Mouse (Mus musculus): Measurements from ENCODE around the gene Gramd2. TPM values are rescaled to one million over a fixed set of nuclear protein-coding genes. Genes with fewer than 3 reads are reported as not detected.
A peak's percentile ranks its signal among the peaks of the same experiment; 100 is the strongest.

Gene Gramd2
- total RNA-seq, 2 experiments from 2014 or later, result 5.3 to 5.8 TPM

GRCm38 (mm10) chr9:59667904-59668303 lies 12.0 kb upstream of the Gramd2 start:
- no peak for DNase-seq (ENCODE audit: low spot score in 2 of 2)

DNA sequence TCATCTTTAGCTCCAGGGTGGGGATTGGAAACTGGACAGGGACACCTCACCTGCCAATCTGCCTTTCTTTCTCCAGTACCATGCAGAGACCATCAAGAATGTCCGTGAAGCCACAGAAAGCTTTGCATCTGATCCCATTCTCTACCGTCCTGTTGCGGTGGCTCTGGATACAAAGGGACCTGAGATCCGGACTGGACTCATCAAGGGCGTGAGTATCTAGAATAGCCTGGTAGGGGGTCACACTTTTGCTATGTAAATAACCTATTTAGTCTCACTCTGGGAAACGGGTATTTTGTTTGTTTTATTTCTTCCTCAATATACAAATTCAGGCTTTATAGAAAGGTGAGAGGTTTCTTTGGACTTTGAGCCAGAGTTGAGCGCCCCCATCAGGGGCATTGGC lies 11.5 kb upstream of the Gramd2 start:
- DNase-seq (ENCODE audit: low spot score in 2 of 2), result no peak

DNA sequence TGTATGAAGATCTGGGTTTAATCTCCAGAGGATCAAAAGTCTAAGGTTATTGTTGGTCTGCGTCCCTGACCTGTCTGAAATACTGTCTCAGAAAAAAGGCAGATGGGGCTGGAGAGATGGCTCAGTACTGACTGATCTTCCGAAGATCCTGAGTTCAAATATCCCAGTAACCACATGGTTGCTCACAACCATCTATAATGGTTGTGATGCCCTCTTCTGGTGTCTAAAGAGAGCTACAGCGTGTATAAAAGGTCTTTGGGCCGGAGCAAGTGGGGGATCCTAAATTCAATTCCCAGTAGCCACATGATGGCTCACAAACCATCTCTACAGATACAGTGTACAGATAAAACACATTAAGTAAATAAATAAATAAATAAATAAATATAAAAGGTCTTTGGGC lies 10.8 kb upstream of the Gramd2 start:
- DNase-seq (ENCODE audit: low spot score in 2 of 2), result no peak

- DNase-seq (ENCODE audit: low spot score in 2 of 2), result no peak
Observed at GRCm38 (mm10) chr9:59672195-59672894, 7.6 kb upstream of the Gramd2 start.

DNA sequence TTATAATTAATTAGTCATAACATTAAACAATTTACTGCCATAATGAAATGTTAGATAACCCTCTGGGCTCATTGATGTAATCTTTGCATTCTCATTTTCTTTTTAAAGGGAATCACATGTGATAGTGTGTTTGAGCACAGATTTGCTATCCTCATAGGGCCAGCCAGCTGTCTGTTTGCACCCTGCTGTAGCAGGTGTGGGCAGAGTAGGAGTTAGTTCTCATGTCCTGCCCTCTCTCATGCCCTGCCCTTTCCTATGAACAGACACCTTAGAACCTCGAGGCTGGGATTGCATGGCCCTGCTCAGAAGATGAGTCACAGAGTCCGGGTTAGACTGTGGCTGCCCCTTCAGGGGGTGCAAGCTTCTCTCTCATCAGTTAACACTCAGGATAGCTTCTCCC lies 6.5 kb upstream of the Gramd2 start:
- DNase-seq (ENCODE audit: low spot score in 2 of 2), result no peak

- no peak for DNase-seq (ENCODE audit: low spot score in 2 of 2)
Observed at GRCm38 (mm10) chr9:59675598-59675997, 4.3 kb upstream of the Gramd2 start.

- DNase-seq (ENCODE audit: low spot score in 2 of 2), result no peak
Observed at GRCm38 (mm10) chr9:59678313-59678712, 1.6 kb upstream of the Gramd2 start.

DNA sequence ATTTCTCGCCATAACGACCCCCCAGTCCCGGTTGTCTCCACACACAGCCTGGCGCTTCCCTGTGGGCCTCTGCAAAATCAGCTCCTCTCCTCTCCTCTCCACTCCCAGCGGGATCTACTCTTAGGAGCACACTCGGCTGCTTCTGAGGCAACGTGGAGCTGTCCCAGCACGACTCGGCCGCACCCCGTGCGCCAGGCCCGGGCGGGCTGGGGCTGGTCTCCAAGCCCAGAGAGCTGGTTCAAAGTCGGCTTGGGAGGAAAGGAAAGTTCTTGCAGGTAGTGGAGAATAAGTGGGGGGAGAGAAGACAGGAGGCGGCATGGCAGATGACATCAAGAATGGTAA lies 561 bp downstream of the Gramd2 start:
- no peak for DNase-seq (ENCODE audit: low spot score in 2 of 2)

DNA sequence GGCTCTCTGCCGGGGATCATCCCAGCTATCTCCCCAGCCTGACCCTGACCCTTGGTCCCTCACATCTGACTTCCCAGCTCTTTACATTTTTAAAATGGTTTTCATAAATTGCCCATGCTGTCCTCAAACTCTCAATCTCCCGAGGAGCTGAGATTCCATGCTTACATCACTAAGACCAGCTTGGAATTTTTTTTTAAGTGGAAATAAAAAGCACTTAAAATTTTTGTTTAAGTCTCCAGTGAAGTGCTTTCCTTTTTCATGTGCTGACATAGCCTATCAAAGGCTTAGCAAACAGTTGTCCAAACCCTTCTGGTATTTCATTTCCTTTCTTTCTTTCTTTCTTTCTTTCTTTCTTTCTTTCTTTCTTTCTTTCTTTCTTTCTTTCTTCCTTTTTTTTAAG lies 4.1 kb downstream of the Gramd2 start:
- no peak for DNase-seq (ENCODE audit: low spot score in 2 of 2)

- DNase-seq (ENCODE audit: low spot score in 2 of 2), result no peak
Observed at GRCm38 (mm10) chr9:59687416-59688046, 7.6 kb downstream of the Gramd2 start.

DNA sequence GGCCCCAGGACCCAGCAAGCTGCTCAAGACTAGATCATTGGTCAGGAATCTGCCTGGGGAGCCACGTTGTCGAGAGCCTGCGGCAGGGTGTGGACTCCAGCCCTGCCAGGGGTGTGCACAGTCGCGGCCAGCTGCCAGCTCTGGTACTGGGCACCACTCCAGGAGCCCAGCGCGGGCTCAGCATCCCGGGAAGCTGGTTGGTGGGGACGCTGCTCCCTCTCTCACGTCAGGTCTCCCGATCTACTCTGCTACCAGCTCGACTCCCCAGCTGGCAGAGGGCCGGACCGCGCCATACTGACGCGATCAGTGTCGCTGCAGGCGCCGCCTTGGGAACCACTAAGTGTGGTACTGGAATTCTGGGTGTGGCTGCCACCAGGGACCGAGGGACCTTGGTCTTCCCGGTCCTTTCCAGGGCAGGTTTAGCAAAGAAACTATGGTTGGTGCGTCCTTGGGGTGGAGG lies 11.7 kb downstream of the Gramd2 start:
- peak; percentile 74 to 75 for DNase-seq (ENCODE audit: low spot score in 2 of 2)

DNA sequence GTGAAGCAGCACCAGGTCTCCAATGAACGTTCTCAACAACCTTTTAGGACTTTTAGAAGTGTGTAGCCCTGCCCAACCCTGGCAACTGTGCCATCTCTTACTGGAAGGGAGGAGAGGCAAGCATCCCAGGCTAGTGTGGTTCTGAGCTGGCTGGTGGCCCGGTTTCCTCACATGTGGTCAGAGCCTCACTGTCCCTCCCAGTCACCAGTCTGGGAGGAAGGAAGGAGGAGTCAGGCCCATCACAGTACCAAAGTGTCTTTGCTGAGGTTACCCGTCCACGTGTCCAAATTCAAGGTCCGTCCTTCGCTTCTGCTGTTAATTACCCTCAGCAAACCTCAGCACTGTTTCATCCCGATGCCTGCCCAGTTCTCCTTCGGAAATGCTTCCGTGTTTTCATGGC lies 12.2 kb downstream of the Gramd2 start:
- peak in 1 of 2 experiments; percentile 46 for DNase-seq (ENCODE audit: low spot score in 2 of 2)

GRCm38 (mm10) chr9:59694571-59695450 lies 14.9 kb downstream of the Gramd2 start:
- no peak for DNase-seq (ENCODE audit: low spot score in 2 of 2)

DNA sequence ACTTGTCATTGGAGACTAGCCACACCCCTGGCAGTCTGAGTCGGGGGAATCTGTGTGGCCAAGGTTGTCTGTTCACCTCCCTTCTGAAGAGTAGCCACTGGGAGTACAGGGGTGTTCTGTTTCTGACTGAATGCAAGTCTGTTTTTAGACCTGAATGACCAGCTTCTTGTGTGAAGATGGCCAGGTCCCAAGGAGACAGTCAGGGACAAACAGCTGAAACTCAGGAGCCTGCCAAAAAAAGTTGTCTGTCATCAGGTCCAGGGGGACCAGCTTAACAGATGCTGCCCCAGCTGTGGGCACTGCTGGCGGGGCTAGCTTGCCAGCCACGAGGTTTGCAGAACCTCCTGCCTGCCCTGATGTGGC lies 15.5 kb downstream of the Gramd2 start:
- no peak for DNase-seq (ENCODE audit: low spot score in 2 of 2)

DNA sequence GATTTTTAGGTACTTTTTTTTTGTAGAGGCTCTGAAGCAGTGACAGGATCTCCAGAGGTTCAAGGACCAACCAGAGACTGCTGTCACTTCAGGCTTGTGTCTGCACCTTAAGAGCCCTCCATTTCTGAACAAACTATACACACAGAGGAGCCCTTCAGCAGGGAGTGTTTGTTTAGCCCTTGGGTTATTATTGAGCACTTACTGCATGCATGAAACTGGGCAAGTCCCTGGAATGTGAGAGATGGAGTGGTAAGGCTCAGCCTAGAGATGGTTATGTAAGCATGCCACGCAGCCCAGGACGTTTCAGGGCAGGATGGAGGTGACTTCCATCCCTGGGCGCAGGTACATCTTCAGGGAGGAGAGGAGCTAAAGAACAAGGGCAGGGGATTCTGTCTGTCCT lies 16.4 kb downstream of the Gramd2 start:
- no peak for DNase-seq (ENCODE audit: low spot score in 2 of 2)

DNA sequence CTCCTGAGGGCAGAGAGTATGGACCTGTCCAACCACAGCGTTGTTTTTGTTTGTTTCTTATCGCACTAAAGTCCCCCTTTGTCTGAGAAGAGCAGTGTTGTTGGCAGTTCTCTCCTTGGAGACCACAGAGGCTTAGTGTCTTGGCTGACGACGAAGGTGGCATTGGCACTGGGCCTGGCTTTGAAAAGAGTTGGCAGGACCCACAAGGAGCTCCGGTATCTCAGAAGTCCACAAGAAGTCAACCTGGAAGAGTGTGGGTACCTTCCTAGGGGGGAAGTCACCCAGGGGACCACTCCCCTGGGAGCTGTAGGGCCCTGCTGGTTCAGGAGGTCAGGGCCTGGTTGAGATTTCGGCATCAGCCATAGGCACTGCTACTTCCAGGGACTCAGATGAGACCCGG lies 21.1 kb downstream of the Gramd2 start:
- no peak for DNase-seq (ENCODE audit: low spot score in 2 of 2)

DNA sequence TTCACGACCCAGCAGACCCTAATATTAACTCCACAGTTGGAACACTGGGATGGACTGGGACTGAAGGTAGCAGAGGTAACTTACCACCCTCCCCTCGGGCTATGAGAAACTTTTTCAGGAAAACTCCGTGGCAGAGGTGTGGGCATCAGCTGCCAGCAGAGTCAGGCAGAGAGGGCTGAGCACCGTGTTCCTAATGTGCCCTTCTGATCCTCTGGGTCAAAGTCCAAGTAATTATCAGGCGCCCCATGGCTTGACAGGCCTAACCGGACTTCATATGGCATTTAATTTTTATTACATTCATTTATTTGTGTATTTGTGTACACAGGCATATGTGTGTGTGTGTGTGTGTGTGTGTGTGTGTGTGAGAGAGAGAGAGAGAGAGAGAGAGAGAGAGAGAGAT lies 23.2 kb downstream of the Gramd2 start:
- DNase-seq (ENCODE audit: low spot score in 2 of 2), result no peak

GRCm38 (mm10) chr9:59706850-59707825 lies 27.2 kb downstream of the Gramd2 start:
- DNase-seq (ENCODE audit: low spot score in 2 of 2), result no peak

GRCm38 (mm10) chr9:59709225-59709624 lies 29.3 kb downstream of the Gramd2 start:
- DNase-seq (ENCODE audit: low spot score in 2 of 2), result no peak

DNA sequence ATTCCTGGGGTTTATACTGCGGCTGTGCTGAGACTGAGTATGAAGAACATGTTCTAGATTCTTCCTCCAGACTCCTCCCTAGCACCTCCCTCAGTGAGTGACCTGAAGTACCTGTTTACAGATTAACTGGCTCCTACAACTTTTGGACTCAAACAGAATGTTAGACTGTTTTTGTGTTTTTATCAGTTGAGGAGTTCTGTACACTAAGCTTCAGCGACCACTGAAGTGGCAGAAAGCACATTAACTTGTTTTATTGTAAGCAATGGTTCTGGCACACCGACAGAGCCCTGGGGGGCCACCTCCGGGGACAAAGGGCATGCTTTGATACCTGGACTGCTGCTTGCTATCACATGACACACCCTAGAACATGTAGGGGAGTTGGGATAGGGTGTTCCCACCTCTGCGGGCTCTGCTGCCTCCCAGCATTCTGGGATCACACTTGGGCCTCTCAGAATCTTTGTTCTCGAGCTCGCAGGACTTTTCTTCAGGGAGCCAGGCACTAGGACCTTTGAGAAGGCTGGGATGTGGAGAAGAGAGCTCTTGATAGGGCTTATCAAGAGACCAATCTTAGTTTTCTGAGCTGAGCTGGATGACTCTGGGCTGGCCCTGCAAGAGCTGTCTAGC lies 36.4 kb downstream of the Gramd2 start:
- DNase-seq (ENCODE audit: low spot score in 2 of 2), result no peak

DNA sequence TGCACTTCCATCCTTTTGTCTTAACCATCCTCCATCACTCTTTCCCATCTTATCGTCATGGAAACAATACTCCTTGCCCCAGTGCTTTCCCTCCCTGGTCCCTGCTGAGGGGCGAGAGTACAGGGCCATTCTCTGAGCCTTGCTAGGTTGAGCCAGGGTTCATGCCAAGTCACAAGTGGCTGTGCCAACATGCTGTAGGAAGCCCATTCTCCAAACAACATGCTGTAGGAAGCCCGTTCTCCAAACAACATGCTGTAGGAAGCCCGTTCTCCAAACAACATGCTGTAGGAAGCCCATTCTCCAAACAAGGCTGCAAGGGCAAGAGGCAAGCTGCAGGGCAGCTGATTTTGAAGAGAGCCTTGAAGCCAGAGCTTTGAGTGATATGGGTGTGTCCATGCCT lies 38.3 kb downstream of the Gramd2 start:
- DNase-seq (ENCODE audit: low spot score in 2 of 2), result no peak
